Mouse (Mus musculus) intestine, embryonic 14.5 days (tissue): ENCODE measurements around the gene Map6d1. TPM values are rescaled to one million over a fixed set of nuclear protein-coding genes. Genes with fewer than 3 reads are reported as not detected.

Experiments
- ATAC-seq: fragments of 200-750 bp; cut with Nextera tagmentation; replicated peaks from 2 replicates; pipeline ENCODE4 v1.8.0; 2017; ENCODE audit warnings: low read depth, moderate number of reproducible peaks, moderate TSS enrichment, moderate library complexity; ENCODE audit not compliant: low FRiP score, low TSS enrichment
- DNase-seq: peaks from one replicate; pipeline ENCODE4 v3.0.0-alpha.2; 2018; ENCODE audit warnings: low spot score
- H3K27ac ChIP-seq: fragments of 300-500 bp; sonication (generic); 2 replicates; pipeline ENCODE4 v1.5.1; 2014; ENCODE audit warnings: low read depth, mild to moderate bottlenecking, control low read depth
- H3K27me3 ChIP-seq: fragments of 300-500 bp; sonication (generic); replicated peaks from 2 replicates; pipeline ENCODE4 v1.6.1; 2014; ENCODE audit warnings: low read length, control low read depth; ENCODE audit not compliant: control insufficient read depth, insufficient read depth
- H3K36me3 ChIP-seq: fragments of 300-500 bp; sonication (generic); 2 replicates; pipeline ENCODE4 v1.6.1; 2014; ENCODE audit warnings: low read length, control low read depth; ENCODE audit not compliant: control insufficient read depth, insufficient read depth
- H3K4me1 ChIP-seq: fragments of 300-500 bp; sonication (generic); replicated peaks from 2 replicates; pipeline ENCODE4 v1.6.1; 2014; ENCODE audit warnings: low read length, control low read depth, mixed read lengths; ENCODE audit not compliant: control insufficient read depth, insufficient read depth
- H3K4me2 ChIP-seq: fragments of 300-500 bp; sonication (generic); 2 replicates; pipeline ENCODE4 v1.6.1; 2014; ENCODE audit warnings: low read length
- H3K4me3 ChIP-seq: fragments of 300-500 bp; sonication (generic); 2 replicates; pipeline ENCODE4 v1.5.1; 2014; ENCODE audit warnings: low read depth, low read length, control low read depth, mixed read lengths
- H3K9ac ChIP-seq: fragments of 300-500 bp; sonication (generic); 2 replicates; pipeline ENCODE4 v1.6.1; 2014; ENCODE audit warnings: mild to moderate bottlenecking, low read length
- H3K9me3 ChIP-seq: fragments of 300-500 bp; sonication (generic); 2 replicates; pipeline ENCODE4 v1.6.1; 2016; ENCODE audit warnings: low read length, control low read depth; ENCODE audit not compliant: control insufficient read depth
- WGBS: fragments of 180-500 bp; shearing (Covaris S2); extraction: QIAGEN DNeasy Blood & Tissue Kit; methylation state at CpG from one replicate; pipeline ENCODE4 v1.1.7; 2014; 5-methylcytosine and 5-hydroxymethylcytosine counted together
- polyA plus RNA-seq: library from polyadenylated mRNA; unstranded; fragments of >200 nt; fragmentation: Nextera tagmentation; extraction: Ambion mirVana; gene quantifications from 2 replicates; pipeline ENCODE4 v1.2.1, GENCODE M21; 2014

Map6d1 gene
- polyA plus RNA-seq, 1 experiment from 2014 or later = 0.51 TPM

GRCm38 (mm10) chr16:20199501-20200201 is 41.5 kb downstream of the Map6d1 start:
- Histone ChIP-seq H3K9ac (no peak overlapping the region), H3K4me3 (no peak overlapping the region), H3K4me2 (no peak overlapping the region), H3K4me1 (0 out of 2 replicates have a peak, but pooled peaks cover 4% of the 10 kb centered on the region), H3K9me3 (no peaks in the 10 kb centered on the region), H3K27me3 (no peaks in the 10 kb centered on the region), H3K27ac (no peak overlapping the region), H3K36me3 (peaks cover 83% of the 10 kb centered on the region)
- ATAC-seq = no peak
- 66% methylated on average over 5 of the region's 5 CpGs for WGBS
- no peak for DNase-seq

- Histone ChIP-seq H3K27ac (no peak overlapping the region), H3K27me3 (no peaks in the 10 kb centered on the region), H3K36me3 (peaks cover 83% of the 10 kb centered on the region), H3K4me1 (0 out of 2 replicates have a peak, but pooled peaks cover 4% of the 10 kb centered on the region), H3K9me3 (no peaks in the 10 kb centered on the region), H3K4me3 (no peak overlapping the region), H3K4me2 (no peak overlapping the region), H3K9ac (no peak overlapping the region)
- ATAC-seq (no peak), DNase-seq (no peak)
- WGBS = 92% methylated on average over 5 of the region's 5 CpGs
Observed at GRCm38 (mm10) chr16:20196962-20197361, 44.2 kb downstream of the Map6d1 start.

DNA sequence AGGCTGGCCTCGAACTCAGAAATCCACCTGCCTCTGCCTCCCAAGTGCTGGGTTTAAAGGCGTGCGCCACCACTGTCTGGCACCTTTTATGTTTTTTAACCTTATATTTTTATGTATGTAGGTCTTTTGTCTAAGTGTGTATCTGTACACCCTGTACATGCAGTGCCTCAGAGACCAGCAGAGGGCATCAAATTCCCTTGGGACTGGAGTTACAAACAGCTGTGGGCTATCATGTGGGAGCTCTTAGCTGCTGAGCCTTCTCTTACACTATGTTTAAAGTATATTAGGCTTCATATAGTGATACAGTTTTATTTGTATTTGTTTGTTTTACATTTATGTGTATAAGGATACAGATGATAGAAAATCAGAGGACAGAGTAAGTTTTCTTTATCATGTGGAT is 45.6 kb downstream of the Map6d1 start:
- no peak overlapping the region for H3K9ac ChIP-seq
- H3K4me3 ChIP-seq = no peak overlapping the region
- H3K27ac ChIP-seq = no peak overlapping the region
- 94% methylated on average over 3 of the region's 3 CpGs for WGBS
- ATAC-seq = no peak
- H3K36me3 ChIP-seq = peaks cover 86% of the 10 kb centered on the region
- H3K9me3 ChIP-seq = no peaks in the 10 kb centered on the region
- no peak overlapping the region for H3K4me2 ChIP-seq
- H3K27me3 ChIP-seq = no peaks in the 10 kb centered on the region
- H3K4me1 ChIP-seq = 0 out of 2 replicates have a peak, but pooled peaks cover 4% of the 10 kb centered on the region
- no peak for DNase-seq

- no peaks in the 10 kb centered on the region for H3K27me3 ChIP-seq
- no peak overlapping the region for H3K4me3 ChIP-seq
- peaks cover 91% of the 10 kb centered on the region for H3K36me3 ChIP-seq
- H3K27ac ChIP-seq = peak overlapping the region; percentile 1; the same call in 1 of the 2 replicates
- H3K4me2 ChIP-seq = no peak overlapping the region
- H3K9me3 ChIP-seq = no peaks in the 10 kb centered on the region
- 0 out of 2 replicates have a peak, but pooled peaks cover 4% of the 10 kb centered on the region for H3K4me1 ChIP-seq
- H3K9ac ChIP-seq = no peak overlapping the region
- DNase-seq = no peak
- ATAC-seq = peak; percentile 63; the same call in 1 of the 2 replicates
Observed at GRCm38 (mm10) chr16:20192043-20192442, 49.1 kb downstream of the Map6d1 start.

DNA sequence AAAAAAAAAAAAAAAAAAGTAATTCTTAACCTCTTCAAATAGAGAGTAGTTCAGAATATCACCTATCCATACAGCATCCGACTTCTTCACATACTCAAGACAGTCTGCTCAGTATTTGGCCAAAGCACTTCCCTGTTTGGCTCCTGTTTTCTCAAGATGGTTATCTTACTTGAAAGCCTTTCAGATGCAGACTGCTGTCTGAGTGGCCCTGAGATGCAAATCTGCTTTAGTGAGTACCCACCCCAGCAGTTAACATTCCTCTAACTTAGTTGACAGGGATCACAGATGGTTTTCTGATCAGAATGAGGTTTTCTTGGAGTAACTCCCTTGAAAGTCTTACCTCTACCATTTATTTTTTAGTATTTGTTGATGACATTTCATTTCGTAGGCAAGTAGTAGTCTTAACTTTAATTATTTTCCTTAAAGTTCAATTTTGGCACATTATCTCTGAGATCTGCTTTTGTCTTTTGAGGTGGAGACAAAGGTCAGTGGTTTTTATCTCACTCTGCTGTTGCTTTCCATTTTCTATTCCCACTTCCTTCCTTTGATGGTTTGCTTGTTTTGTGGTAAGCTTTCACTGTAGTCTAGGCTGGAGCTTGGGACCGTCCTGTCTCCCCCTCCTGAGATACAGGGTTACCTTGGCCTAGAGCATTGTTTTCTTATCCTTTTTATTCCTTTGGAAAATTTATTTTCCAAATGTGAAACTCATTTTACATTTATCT is 49.8 kb downstream of the Map6d1 start:
- H3K27ac ChIP-seq = no peak overlapping the region
- H3K9ac ChIP-seq = no peak overlapping the region
- 0 out of 2 replicates have a peak, but pooled peaks cover 4% of the 10 kb centered on the region for H3K4me1 ChIP-seq
- whole genome bisulfite sequencing = 75% methylated on average over 3 of the region's 3 CpGs
- DNase-seq = no peak
- no peak overlapping the region for H3K4me3 ChIP-seq
- H3K36me3 ChIP-seq = peaks cover 91% of the 10 kb centered on the region
- no peaks in the 10 kb centered on the region for H3K9me3 ChIP-seq
- ATAC-seq = no peak
- no peaks in the 10 kb centered on the region for H3K27me3 ChIP-seq
- no peak overlapping the region for H3K4me2 ChIP-seq

GRCm38 (mm10) chr16:20185368-20185767 is 55.8 kb downstream of the Map6d1 start:
- no peaks in the 10 kb centered on the region for H3K4me1 ChIP-seq
- H3K36me3 ChIP-seq = peaks cover 66% of the 10 kb centered on the region
- H3K4me3 ChIP-seq = no peak overlapping the region
- no peak overlapping the region for H3K9ac ChIP-seq
- no peak overlapping the region for H3K4me2 ChIP-seq
- whole genome bisulfite sequencing = 62% methylated on average over 2 of the region's 2 CpGs
- H3K9me3 ChIP-seq = no peaks in the 10 kb centered on the region
- no peaks in the 10 kb centered on the region for H3K27me3 ChIP-seq
- no peak for ATAC-seq
- DNase-seq = peak; percentile 59
- no peak overlapping the region for H3K27ac ChIP-seq

Other genes with a start within 250 kb of the Map6d1 start
- 22.0 and 27.8 TPM in 2 replicates for gene Klhl24, start 143.8 kb downstream of the Map6d1 start, polyA plus RNA-seq
- 37.5 and 40.5 TPM in 2 replicates for gene Yeats2, start 100.3 kb downstream of the Map6d1 start, polyA plus RNA-seq
- 93.7 and 101 TPM in 2 replicates for gene Parl, start 61.0 kb upstream of the Map6d1 start, polyA plus RNA-seq
- gene Cyp2ab1, start 84.0 kb upstream of the Map6d1 start, polyA plus RNA-seq = not detected in 2 replicates
- 59.0 and 62.8 TPM in 2 replicates for gene Abcc5, start 185.0 kb upstream of the Map6d1 start, polyA plus RNA-seq